Mouse (Mus musculus): ENCODE data around the gene Kcnn3.

DNA sequence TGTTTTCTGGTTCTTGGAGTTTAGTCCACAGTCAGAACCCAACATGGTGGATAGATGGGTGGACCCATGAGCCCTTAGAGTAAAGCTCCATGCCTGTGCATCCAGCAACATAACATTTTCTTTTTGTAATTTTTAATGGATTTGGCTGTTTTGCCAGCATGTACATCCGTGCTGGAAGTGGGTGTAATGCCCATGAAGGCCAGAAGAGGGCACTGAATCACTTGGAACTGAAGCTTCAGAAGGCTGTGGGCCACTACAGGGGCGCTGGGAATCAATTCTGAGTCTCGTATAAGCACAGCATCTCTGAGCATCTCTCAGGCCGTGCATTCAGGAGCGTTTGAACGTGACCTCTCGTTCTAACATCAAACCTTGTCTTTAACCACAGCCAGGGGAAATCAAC lies 79.0 kb downstream of the Kcnn3 start:
- no peak for TF ChIP-seq CTCF (IDR thresholded peaks at IDR 0.05; ENCODE audit: low read depth, low read length)
- TF ChIP-seq POLR2A (IDR thresholded peaks at IDR 0.05; ENCODE audit: borderline replicate concordance, low read depth, low read length), result no peak
